Mouse (Mus musculus) 3134 (cell line): ENCODE measurements around the gene Tlcd2.
A peak's percentile ranks its signal among the peaks of the same experiment; 100 is the strongest.
"Not testable (repeated sequence)": the region's sequence is repeated elsewhere in the genome, so short reads cannot be mapped to it uniquely, and the experiment has no call there.

Source experiments
- DNase-seq: peaks from one replicate; pipeline ENCODE4 v3.0.0-alpha.2; 2011; ENCODE audit warnings: low spot score; ENCODE audit not compliant: insufficient read length; ENCODE audit errors: extremely low read depth

Tlcd2 gene

DNA sequence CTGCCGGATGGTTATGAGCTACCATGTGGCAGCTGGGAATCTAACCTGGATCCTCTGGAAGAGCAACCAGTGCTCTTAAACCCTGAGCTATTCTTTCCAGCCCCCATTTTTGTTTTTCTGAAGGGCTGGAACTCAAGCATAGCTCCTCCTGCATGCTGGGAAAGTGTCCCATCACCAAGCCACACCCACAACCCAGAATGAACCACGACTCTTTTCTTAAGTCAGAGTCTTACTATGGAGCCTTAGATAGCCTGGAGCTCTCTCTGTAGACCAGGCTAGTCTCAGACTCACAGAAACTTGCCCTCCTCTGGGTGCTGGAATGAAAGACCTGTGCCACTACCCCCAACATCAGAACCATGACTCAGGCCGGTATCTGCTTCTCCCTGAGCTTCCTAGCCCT, 12.9 kb upstream of the Tlcd2 start:
- no peak for DNase-seq

DNA sequence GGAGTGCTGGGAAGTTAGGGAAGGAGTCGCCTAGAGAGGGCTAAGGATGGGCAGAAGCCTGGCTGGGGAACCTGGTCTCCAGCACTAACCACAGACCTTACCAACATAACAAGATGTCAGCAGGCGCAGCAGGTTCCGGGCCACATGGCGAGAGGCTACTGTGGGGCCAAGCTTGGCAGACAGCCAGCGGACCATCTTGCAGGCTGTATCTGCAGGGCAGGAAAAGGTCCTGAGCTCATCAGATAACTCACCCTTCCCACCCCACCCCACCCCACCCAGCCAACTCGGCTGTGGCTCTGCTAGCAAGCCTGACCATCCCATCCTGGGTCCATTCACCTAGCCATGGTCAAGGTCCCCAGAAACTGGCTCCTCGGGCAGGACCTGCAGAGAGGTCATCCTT, 11.8 kb upstream of the Tlcd2 start:
- no peak for DNase-seq

DNA sequence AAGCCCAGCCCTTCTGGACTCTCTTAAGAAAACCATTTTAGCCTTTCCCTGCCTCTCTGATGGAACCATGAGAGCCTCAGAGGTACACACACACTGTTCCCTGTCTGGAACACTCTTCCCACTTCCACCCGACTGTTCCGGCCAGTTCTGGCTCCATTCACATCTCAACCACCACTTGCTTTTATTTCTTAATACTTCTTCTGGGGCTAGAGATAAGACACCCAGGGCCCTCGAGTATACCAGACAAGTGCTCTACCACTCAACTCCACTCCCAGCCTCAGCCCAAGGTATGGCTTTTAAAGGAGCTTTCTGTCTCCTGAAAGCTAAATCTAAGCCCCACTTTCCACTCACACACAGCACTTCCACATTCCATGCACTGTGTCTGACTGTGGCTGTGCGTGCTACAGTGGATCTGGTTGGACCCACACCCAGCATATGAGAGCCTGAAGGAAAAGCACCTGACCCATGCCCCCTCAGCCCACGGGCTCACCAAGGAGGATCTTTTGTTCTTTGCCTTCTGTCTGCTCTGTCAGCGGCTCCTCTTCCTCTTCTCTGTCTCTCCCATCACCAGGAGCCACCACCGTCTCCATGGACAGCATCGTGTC, 11.1 kb upstream of the Tlcd2 start:
- no peak for DNase-seq

DNA sequence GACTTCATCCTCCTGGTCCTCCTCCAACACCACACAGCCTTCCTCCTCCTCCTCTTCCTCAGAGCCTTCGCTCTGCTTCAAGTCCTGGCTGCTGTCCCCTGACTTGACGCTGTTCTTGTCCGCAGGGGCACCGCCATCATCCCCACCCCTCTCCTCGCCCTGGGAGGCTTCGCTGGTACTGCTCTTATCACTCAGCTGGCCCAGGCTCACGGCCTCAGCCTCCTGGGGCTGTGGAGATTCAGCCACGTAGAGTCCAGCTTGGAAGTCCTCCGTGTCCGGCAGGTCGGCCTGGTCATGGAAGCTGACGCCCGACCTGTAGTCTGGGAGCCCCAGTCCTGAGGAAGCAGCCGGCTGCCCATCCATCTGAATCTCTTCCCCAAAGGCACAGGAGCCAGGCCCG, 10.6 kb upstream of the Tlcd2 start:
- DNase-seq, result no peak

DNA sequence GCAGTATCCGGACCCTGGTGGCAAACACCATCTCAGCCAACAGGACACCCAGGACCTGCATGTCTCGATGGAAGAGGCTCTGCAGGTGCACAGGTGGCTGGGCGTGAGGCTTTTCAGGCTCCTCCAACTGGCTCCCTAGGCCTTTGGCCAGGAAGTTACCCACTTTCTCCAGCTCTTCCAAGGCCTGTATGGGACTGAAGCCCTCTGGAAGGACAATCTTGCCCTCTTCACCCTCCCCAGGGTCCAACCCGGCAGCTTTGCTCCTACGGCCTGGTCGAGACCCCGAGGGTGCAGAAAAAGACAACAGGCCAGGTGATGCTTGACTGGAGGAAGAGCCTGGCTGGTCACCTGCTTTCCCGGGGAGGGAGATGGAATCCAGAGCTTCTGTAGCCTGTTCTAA, 9.4 kb upstream of the Tlcd2 start:
- DNase-seq, result no peak

DNA sequence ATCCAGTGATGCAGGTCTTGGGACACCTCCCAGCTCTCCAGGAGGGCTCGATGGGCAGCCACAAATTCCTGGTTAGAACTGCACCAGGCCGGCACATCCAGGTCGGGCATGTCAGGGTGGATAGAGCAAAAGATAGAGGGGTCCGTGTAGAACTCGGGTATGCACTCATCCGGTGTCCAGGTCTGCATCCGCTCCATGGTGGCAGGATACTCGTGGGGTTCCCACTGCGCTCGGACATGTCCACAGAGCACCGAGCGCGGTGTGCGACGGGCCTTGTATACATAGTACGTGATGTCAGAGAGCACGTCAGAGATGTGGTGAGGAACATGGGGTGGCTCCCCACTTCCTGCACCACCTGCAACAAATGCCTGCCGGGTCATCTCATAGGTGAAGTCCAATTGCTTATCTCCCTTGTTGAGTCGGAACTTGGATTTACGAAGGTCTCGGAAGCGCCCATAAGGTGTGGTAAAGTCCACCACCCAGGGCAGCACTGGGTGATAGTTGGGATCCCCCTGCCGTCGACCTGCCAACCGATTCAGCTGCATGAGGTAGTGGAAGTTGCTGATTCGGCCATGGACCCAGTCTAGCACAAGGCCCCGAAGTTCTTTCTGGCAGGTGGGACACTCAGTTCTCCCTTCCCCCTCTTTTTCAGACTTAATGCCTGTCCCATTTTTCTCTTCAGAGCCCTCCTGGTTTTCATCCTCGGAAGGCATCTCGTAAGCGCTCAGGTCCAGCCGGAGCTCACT, 8.5 kb upstream of the Tlcd2 start:
- no peak for DNase-seq

DNA sequence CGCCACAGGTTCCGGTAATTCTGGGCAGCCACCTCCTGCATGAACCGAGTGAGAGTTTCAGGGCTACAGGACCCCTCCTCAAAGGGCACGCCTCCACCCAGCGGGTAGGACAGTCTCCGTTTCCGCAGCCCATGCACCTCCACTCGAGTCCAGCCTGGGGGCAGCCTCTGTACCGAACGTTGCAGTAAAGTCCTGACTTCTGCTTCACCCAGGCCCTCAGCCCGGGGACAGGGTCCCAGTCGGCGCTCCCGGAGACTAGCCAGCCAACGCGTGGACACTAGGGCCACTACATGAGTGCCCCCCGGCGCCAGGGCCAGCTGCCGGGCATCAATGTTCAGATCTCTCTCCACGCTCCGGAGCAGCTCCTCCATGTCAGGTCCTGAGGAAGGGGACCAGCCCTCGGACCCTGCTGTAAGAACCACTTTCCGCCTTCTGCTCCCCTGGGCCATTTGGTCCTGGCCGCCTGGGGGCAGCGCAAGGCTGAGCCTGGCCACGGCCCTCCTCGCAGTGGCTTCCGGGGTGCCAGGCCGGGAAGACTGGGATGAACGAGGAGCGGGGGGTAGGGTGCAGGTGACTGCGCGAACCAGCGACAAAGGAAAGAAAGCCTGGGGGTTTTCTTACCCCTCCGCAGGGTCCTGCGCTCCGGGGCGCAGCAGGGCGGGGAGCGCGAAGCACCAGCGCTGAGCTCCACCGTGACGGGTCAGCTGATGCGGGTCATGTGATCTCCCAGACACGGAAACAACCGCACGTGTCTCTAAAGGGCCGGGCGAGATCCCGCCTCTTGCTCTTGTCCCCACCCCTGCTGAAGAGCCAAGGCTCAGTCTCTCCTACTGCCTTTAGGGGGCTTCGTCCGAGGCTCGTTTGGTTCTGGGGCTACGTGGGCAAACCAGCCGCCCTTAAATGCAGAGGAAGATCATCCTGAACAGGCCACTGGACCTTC, 7.3 kb upstream of the Tlcd2 start, which contains the start of gene Wdr81:
Wdr81 (minus strand) TSS at position 727 of the 940 bp plus-strand sequence.
- peak; percentile 88 for DNase-seq

DNA sequence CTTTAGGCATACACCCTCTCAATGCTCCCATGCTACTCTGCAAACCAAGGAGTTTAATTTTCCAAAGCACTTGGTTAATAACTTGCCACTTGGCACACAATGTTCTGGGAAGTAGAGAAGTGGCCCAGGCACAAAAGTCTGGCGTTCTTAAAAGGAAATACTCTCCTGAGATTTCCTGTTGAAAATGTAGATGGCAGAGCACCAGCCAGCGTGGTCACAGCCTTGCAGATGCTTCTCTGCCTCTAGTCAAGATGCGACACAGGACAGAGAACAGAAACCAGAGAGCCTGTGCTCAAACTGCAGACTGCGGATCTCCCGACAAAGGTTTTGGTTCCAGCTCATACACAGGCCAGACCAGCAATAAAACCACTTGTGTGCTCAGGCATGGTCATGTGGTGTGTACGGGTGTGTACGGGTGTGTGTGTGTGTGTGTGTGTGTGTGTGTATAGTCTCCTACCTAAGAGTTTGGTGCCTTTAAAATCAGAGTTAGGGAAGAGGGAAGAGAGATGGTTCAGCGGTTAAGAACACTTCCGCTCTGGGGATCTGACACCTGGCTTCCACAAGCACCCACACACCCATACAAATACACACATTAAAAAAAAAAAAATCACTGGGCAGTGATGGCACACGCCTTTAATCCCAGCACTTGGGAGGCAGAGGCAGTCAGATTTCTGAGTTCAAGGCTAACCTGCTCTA, 6.3 kb upstream of the Tlcd2 start:
- no peak for DNase-seq

DNA sequence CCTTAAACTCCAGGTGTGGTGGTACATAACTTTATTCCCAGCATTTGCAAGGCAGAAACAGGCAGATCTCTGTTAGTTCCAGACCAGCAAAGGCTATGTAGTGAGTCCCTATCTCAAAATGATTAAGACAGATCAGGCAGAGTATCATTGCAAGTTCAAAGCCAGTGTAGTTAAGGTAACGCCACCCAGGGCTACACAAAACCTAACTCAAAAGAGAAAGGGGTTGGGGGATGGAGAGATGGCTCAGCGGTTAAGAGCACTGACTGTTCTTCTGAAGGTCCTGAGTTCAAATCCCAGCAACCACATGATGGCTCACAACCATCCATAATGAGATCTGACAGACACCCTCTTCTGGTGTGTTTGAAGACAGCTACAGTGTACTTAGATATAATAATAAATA, 5.5 kb upstream of the Tlcd2 start:
- DNase-seq, result not testable (repeated sequence)

DNA sequence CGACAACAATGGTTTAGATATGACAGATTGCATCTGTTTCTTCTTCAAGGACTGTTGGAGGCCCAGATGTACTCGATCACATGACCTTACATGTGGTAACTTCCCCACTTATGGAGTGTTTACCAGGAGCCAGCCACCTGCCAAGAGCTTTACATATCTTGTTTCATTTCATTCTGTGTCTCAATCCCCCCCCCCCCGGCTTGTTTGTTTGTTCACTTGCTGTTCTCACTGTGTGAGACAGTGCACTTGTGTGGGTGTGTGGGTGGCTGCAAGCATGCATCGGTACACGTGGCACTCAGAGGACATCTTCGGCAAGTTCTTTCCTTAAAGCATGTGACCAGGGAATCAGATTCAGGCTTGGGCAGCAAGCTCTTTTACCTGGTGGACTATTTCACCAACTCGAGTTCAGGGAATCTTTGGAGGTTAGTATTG, 5.1 kb upstream of the Tlcd2 start:
- no peak for DNase-seq

DNA sequence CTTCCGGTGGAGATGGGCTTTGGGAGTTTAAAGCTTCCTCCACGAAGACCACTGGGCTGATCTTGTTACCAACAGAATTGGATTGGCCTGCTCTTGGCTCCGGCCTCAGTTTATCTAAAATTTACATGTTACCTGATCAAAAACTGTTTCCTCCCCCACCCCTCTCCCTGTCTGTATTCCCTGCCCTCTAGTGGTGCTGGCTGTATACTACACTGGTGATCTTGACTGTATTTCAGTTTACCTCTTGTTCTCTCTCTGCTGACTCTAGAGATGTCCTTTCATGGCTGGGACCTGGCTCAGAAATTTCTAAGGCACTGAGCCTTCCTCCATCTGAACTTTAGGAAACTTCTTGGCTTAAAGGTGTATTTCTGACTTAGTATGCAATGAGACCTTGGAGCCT, 3.3 kb upstream of the Tlcd2 start:
- DNase-seq, result peak; percentile 48

DNA sequence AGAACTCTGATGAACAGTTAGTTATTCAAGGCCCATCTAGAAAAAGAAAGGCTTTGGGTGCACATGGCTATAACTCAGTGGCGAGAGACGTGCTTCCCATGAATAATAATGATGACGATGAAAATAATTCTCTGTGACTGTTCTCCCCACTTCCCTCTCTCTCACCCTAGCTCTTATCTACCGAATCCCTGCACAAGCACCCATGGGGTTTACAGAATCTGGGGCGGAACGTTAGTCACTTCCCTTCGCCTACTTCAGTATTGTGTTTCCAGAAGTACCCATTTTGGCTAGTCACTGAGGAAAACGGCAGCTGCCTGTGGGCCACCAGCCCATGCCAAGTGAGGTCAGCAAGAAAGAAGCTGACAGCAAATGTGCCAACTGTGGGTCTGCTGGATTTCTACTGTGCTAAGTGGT, 2.9 kb upstream of the Tlcd2 start:
- DNase-seq, result peak; percentile 76

DNA sequence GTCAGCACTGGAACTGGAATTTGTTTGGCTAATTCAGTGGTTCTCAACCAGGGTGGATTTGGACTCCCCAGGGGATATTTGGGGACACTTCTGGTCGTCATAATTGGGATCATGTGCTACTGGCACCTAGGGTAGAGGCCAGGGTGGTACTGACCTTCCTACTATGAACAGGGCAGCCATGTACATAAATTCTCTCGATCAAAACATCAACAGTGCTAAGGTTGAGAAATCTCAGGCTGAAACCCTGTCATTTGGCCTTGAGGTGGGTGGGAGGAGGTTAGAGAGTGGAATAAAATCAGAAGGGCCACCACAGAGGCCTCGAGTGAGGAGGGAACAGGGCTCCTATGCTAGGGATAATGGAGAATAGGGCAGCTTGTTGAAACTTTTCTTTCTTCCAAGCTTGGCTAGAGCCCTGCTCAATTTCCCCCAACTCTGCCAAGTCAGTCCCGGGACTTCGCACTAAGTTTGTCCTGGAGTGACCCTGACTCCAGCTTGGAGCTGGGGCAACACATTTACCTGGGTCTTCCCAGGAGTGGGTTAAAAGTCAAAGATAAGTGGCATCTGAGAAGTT, 2.3 kb upstream of the Tlcd2 start:
- no peak for DNase-seq

DNA sequence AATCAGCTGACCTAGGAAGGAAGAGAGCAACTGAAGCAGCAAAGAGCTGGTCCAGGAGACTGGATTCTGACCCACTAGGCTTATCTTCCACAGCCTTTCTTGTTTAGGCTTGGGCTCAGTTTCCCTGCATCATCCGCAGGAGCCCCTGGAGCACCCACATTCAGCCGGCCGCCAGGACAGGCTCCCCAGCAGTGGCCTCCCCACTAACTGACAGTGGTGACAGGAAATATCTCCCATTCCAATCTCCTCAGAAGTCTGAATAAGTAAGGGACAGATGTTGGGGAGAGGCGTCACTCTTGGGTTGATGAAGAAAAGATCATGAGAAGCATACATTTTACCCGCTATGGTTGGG, 1.8 kb upstream of the Tlcd2 start:
- DNase-seq, result peak; percentile 48

DNA sequence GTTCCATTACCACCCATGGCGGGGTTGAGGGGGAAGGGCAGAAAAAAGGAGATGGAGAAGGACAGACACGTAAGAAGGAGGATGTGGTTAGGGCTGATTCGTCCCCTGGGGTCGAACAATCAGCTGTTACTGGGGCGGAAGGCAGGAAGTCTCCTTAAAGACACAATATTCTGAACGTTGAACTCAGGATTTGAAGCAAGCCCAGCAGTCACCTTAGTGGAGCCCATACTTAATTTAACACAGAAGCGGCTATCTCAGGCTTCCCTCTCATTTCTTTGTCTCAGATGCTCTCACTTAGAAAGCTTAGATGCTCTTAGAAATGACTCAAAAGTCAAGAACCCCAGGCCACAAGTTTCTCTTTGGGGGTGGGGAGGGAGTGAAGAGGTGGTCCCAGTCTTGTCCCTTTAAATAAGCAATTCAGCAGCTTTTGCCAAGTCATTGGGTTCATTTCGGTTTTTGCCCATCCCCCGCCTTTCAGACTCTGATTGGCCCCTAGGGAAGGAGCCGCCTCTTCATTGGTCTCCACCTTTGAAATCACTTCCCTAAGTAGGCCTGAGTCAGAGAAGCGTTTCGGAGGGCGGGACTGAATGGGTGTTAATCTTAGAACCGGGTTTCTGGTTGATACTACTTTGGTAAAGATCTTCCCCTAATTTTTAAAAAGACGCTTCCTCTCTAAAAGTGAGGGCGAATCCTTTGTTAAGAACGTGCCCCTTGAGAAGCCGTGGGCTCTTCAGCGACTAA, 1.2 kb upstream of the Tlcd2 start:
- DNase-seq, result peak; percentile 79

DNA sequence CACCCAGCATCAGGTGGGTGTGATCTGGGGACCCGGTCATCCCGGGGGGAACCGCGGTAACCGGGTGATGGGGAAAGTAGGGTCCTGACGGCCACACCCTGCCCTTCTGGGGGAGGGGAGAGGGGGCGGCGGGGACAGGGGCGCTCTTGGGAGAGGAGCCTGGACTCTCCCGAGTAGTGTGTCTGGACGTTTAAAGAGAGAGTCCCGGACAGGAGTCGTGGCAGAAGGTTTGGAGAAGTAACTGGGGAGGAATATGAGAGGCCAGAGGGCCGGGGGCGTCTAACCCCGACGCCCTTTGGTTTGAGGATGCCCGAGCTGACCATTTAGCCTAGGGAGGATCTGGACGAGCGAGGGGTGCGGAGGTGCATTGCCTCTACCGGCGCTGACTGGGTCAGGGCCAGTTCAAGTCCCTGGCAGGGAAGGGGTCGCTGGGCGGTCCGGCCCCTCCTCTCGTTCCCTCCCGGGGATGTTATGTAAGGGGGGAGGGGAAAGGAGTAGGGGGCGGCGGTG, 283 bp downstream of the Tlcd2 start:
- DNase-seq, result no peak

DNA sequence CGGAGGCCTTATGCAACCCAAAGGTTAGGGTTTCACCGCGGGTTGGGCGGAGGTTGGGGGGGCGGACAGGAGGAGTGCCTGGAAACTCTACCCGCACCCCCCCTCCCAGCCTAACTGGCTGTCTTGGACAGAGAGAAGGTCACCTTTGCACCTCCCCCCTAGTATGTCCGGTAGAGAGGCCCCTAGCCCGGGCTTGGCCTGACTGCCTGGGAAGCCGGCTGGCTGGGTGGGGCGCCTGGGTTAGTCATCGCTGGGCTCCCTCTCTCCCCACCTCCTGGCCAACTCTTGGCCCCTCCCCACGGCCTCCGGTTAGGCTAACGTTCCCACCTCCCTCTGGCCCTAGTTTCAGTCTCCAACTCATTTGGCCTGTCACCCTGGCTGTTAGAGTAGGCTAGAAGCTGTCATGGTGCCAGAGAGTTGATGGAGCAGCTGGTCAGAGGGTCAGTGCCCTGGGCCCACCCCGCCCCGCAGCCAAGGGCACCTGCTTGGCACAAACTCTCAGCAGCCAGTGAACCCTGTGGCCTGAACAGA, 803 bp downstream of the Tlcd2 start:
- DNase-seq, result peak; percentile 93

DNA sequence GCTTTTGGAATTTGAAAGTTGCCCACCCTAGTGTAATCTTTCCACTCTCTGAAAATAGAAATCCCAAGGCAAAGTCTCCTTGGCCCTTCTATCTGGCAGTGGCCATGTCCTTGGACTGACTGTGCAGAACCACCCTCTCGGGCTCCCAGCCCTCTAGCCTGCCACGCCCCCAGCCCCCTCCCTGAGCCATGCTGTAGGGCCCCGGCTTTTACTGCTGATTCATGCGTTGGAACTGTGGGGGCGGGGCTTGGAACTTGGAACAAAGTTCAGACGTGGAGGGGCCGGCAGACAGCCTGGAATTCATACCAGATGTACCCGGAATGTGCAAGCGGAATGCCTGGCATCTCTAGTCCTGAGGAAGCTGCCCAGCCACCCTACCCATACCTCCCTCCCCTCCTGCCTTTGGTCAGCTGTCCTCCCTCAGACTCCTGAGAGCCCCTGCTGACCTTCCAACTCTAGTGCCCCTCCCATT, 1.4 kb downstream of the Tlcd2 start:
- peak; percentile 95 for DNase-seq

DNA sequence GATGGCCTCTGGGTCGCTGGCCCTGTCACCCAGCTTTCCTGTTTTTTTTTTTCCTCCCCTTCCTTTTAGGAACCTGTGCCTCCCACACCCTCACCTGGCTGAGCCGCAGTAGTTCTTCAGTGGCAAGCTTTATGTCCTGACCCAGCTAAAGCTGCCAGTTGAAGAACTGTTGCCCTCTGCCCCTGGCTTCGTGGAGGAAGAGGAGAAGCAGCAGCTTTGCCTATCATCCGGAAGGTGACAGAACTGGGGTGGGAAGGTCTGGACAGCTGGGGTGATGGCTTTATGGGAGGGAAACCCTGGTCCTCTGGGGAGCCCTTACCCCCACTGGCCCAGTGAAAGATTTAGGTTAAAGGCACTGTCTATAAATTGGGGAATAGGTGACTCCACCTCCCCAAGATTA, 2.1 kb downstream of the Tlcd2 start:
- DNase-seq, result no peak
